Mouse (Mus musculus) liver, postnatal 0 days (tissue): Measurements from ENCODE around the gene Slx1b. TPM values are rescaled to one million over a fixed set of nuclear protein-coding genes. Genes with fewer than 3 reads are reported as not detected.

Experiments
- ATAC-seq: fragments of 200-750 bp; cut with Nextera tagmentation; 2 replicates; pipeline ENCODE4 v1.8.0; 2017; ENCODE audit warnings: mild to moderate bottlenecking, moderate library complexity
- DNase-seq: peaks from one replicate; pipeline ENCODE4 v3.0.0-alpha.2; 2016
- H3K27ac ChIP-seq: fragments of 300-500 bp; sonication (generic); 2 replicates; pipeline ENCODE4 v1.5.1; 2014; ENCODE audit warnings: antibody characterized with exemption, moderate library complexity, mild to moderate bottlenecking, low read depth
- H3K27me3 ChIP-seq: fragments of 300-500 bp; sonication (generic); 2 replicates; pipeline ENCODE4 v1.6.1; 2014; ENCODE audit warnings: low read length, control low read depth, mixed read lengths; ENCODE audit not compliant: insufficient read depth
- H3K36me3 ChIP-seq: fragments of 300-500 bp; sonication (generic); replicated peaks from 2 replicates; pipeline ENCODE4 v1.6.1; 2014; ENCODE audit warnings: mild to moderate bottlenecking, control low read depth, low read length, moderate library complexity, mixed read lengths; ENCODE audit not compliant: insufficient read depth
- H3K4me1 ChIP-seq: fragments of 300-500 bp; sonication (generic); 2 replicates; pipeline ENCODE4 v1.6.1; 2014; ENCODE audit warnings: antibody characterized with exemption, mild to moderate bottlenecking, control low read depth; ENCODE audit not compliant: insufficient read depth
- H3K4me2 ChIP-seq: fragments of 300-500 bp; sonication (generic); 2 replicates; pipeline ENCODE4 v1.6.1; 2014; ENCODE audit warnings: low read depth, mild to moderate bottlenecking, low read length, moderate library complexity, mixed read lengths
- H3K4me3 ChIP-seq: fragments of 300-500 bp; sonication (generic); 2 replicates; pipeline ENCODE4 v1.5.1; 2014; ENCODE audit warnings: low read depth, low read length
- H3K9ac ChIP-seq: fragments of 300-500 bp; sonication (generic); replicated peaks from 2 replicates; pipeline ENCODE4 v1.6.1; 2014; ENCODE audit warnings: mild to moderate bottlenecking, moderate library complexity
- H3K9me3 ChIP-seq: fragments of 300-500 bp; sonication (generic); 2 replicates; pipeline ENCODE4 v1.6.1; 2016; ENCODE audit warnings: mild to moderate bottlenecking, control low read depth, low read length, mixed read lengths
- CTCF ChIP-seq: sonication (generic); IDR thresholded peaks from 2 replicates; pipeline ENCODE4 v1.5.1; 2016; ENCODE audit warnings: antibody characterized with exemption, low read depth
- EP300 ChIP-seq: IDR thresholded peaks from 2 replicates; pipeline ENCODE4 v1.6.1; 2016; ENCODE audit warnings: antibody characterized with exemption, low read depth, mild to moderate bottlenecking
- WGBS: fragments of 180-500 bp; shearing (Covaris S2); extraction: QIAGEN DNeasy Blood & Tissue Kit; methylation state at CpG from one replicate; pipeline ENCODE4 v1.1.7; 2014; ENCODE audit not compliant: insufficient replicate concordance; 5-methylcytosine and 5-hydroxymethylcytosine counted together
- polyA plus RNA-seq: library from polyadenylated mRNA; unstranded; fragments of >200 nt; fragmentation: Nextera tagmentation; extraction: Ambion mirVana; gene quantifications from 2 replicates; pipeline ENCODE4 v1.2.1, GENCODE M21; 2015

Gene Slx1b
- polyA plus RNA-seq, 1 experiment from 2014 or later: 3.7 TPM

DNA sequence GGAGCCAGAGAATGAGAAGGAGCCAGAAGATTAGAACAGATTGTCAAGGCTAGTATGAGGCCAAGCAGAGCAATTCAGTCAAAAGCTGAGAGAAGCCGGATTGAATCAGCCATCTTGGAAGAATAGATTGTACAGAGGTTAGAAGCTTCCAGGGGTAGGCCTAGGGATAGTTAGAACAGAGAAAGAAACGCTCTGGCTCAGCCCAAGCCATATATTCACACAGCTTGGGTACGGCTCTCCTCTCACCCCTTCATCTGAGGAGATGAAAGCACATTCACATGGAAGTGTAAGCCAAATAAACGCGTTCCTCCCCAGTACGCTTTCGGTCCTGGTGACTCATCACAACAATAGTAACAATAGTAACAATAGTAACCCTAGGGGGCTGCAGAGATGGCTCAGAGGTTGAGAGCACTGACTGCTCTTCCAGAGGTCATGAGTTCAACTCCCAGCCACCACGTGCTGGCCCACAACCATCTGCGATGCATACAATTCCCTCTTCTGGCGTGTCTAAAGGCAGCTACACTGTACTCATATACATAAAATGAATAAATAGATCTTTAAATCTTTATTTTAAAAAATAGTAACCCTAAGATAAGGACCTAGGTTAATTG, 1.0 kb downstream of the Slx1b start:
- H3K9ac ChIP-seq: no peak overlapping the region; the same call in 1 of the 2 replicates
- ATAC-seq: no peak

DNA sequence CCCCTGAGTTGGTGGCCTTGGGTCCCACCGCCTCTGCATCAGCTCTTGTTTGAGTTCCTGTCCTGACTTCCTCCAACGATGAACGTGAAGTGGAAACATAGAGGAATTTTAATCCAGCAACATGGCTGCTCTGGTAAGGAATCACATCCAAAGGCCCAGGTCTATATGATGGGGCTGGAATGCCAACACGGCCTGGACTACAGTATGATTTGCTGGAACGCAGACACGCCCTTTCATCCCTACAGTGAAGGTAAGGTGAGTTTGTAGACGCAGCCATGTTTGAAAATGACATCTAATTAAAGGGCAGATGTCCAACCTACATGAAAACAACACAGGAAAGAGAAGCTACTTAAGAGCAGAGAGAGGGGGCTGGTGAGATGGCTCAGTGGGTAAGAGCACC, 1.8 kb downstream of the Slx1b start:
- 76% methylated on average over 7 of the region's 7 CpGs for WGBS
- Histone ChIP-seq H3K4me1 (peaks cover 21% of the 10 kb centered on the region), H3K9ac (no peak overlapping the region), H3K27me3 (no peaks in the 10 kb centered on the region), H3K36me3 (peaks cover 16% of the 10 kb centered on the region), H3K4me3 (no peak overlapping the region), H3K9me3 (no peaks in the 10 kb centered on the region), H3K27ac (no peak overlapping the region), H3K4me2 (no peak overlapping the region)
- TF ChIP-seq EP300 (no peak), CTCF (no peak)
- no peak for ATAC-seq
- DNase-seq: no peak

More for the DNA sequence above, 1.0 kb downstream of the Slx1b start:
- peak overlapping the region; percentile 84 for H3K4me2 ChIP-seq
- TF ChIP-seq CTCF: no peak
- TF ChIP-seq EP300: no peak
- WGBS: 57% methylated on average over 10 of the region's 10 CpGs
- H3K27ac ChIP-seq: no peak overlapping the region
- no peaks in the 10 kb centered on the region for H3K9me3 ChIP-seq
- H3K36me3 ChIP-seq: peaks cover 21% of the 10 kb centered on the region
- DNase-seq: no peak
- no peaks in the 10 kb centered on the region for H3K27me3 ChIP-seq
- H3K4me3 ChIP-seq: peak overlapping the region; percentile 62
- H3K4me1 ChIP-seq: peaks cover 19% of the 10 kb centered on the region

DNA sequence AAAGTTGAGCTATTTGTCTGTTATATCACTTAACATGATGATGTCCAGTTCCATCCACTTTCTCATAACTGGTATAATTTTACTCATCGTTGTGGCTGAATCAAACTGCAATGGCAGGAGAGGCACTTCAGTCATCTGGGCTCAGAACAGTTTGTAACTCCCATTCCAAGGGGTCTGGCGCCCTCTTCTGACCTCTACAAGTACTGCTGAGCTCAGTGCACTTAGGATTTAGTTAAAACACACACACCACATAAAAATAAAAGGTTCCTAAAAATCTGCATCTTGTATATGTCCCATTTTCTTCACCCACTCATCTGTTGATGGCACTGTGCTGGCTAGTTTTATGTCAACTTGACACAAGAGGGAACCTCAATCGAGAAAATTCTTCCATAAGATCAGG, 2.3 kb downstream of the Slx1b start:
- WGBS: 27% methylated on average over 3 of the region's 3 CpGs
- H3K4me2 ChIP-seq: no peak overlapping the region
- peak; percentile 96 for TF ChIP-seq CTCF
- TF ChIP-seq EP300: no peak
- H3K4me1 ChIP-seq: peaks cover 26% of the 10 kb centered on the region
- ATAC-seq (no peak), DNase-seq (peak; percentile 89)
- no peaks in the 10 kb centered on the region for H3K9me3 ChIP-seq
- no peaks in the 10 kb centered on the region for H3K27me3 ChIP-seq
- peaks cover 16% of the 10 kb centered on the region; the same call in 1 of the 2 replicates for H3K36me3 ChIP-seq
- H3K27ac ChIP-seq: no peak overlapping the region
- no peak overlapping the region for H3K4me3 ChIP-seq
- no peak overlapping the region for H3K9ac ChIP-seq

DNA sequence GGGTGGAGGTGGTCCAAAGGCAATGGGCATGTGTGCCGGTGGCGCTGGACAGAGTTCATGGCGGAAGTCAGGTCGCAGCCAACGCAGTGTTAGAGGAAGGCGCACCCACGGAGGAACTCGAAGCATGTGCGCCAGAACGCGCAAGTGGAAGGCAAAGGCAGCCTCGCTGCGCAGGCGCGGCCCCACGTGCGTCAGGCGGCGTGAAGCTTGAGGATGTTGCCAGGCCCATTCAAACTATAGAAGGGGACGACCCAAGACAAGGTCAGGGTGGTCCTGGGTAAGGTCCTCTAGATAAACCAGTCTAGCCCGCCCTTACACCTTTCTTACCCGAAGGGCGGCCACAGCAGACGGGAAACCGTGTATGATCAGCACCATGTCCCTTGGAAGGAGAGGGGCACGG, 3.2 kb downstream of the Slx1b start:
- H3K27ac ChIP-seq: no peak overlapping the region
- WGBS: 89% methylated on average over 26 of the region's 26 CpGs
- TF ChIP-seq CTCF (no peak), EP300 (no peak)

DNA sequence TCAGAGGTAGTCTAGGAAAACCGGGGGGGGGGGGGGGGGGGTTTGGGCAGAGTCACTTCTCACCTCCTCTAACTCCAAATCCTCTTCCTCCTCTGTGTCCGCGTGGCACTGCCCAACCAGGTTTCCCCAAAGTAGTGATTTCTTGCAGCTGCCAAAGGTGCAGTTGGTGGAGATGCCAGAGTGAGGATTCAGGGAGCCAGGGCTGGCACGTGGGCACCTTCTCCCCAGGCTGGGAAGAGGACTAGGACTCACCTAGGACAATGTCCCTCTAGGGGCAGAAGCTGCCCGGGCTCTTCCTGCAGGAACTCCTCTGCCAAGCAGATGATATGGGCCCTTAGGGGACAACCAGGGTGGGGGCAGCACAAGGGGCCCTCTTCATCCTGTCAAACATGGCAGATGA, 3.9 kb downstream of the Slx1b start:
- no peak overlapping the region; the same call in 1 of the 2 replicates for H3K27ac ChIP-seq
- ATAC-seq: no peak
- no peaks in the 10 kb centered on the region for H3K9me3 ChIP-seq
- H3K4me3 ChIP-seq: no peak overlapping the region
- no peak overlapping the region for H3K4me2 ChIP-seq
- H3K36me3 ChIP-seq: peaks cover 14% of the 10 kb centered on the region; the same call in 1 of the 2 replicates
- H3K27me3 ChIP-seq: no peaks in the 10 kb centered on the region
- WGBS: 76% methylated on average over 5 of the region's 5 CpGs
- DNase-seq: no peak
- TF ChIP-seq EP300 (no peak), CTCF (no peak)
- peaks cover 25% of the 10 kb centered on the region for H3K4me1 ChIP-seq
- no peak overlapping the region for H3K9ac ChIP-seq

More for the DNA sequence above, 3.2 kb downstream of the Slx1b start:
- Histone ChIP-seq H3K27me3 (no peaks in the 10 kb centered on the region), H3K4me1 (peaks cover 26% of the 10 kb centered on the region), H3K9me3 (no peaks in the 10 kb centered on the region), H3K36me3 (peaks cover 14% of the 10 kb centered on the region; the same call in 1 of the 2 replicates), H3K4me3 (no peak overlapping the region), H3K4me2 (no peak overlapping the region), H3K9ac (no peak overlapping the region)
- no peak for DNase-seq
- ATAC-seq: no peak

DNA sequence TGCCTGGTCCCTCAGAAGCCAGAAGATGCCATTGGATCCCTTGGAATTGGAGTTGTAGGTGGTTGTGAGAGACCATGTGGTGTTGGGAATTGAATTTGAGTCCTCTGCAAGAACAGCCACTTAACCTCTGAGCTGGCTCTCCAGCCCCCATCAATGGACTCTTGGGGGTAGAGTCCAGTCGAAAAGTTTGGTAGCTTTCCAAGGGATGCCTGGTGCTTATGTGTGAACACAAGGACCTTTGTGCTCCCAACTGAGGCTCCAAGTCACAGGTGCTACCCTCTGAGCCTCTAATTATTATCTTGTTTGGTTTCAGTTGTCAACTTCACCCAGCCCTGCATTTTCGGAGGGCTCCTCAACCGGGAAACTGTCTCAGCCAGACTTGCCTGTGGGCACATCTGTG, 4.8 kb downstream of the Slx1b start:
- peaks cover 14% of the 10 kb centered on the region; the same call in 1 of the 2 replicates for H3K36me3 ChIP-seq
- H3K27me3 ChIP-seq: no peaks in the 10 kb centered on the region
- no peak overlapping the region for H3K4me3 ChIP-seq
- no peaks in the 10 kb centered on the region for H3K9me3 ChIP-seq
- 70% methylated on average over 3 of the region's 3 CpGs for WGBS
- no peak overlapping the region for H3K4me2 ChIP-seq
- ATAC-seq (peak; percentile 19), DNase-seq (no peak)
- H3K27ac ChIP-seq: peak overlapping the region; percentile 88
- no peak for TF ChIP-seq CTCF
- no peak for TF ChIP-seq EP300
- H3K4me1 ChIP-seq: peaks cover 21% of the 10 kb centered on the region
- H3K9ac ChIP-seq: no peak overlapping the region
